In the genomic region with DNA sequence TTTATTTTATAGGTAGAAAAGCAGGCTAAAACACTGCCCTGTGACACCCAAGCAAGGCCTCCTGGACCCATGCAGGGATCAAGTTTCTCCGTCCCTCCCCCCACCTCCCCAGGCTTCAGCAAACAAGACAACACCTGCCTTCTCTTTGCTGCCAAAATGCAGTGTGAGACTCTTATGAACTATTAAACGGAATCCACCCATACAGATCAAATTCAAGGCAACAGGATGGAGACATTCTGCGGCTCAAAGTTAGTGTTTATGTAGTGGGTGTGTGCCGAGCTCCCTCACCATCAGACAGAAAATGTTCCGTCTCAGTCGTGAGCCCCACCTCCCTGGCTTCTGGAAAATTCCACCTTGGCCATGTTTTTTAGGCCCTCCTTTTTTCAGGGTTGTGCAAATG, we compare ENCODE assay signal across 12 mouse cellular contexts. TPM values are rescaled to one million over a fixed set of nuclear protein-coding genes. Genes with fewer than 3 reads are reported as not detected.
DNase-seq lines count a peak whose midpoint lies in the region; ATAC-seq and TF ChIP-seq lines count a peak whose summit lies in the region.
"Had no signal": no experiment of that assay in that cellular context is flagged by ENCODE, and none has a peak within 500 bp of the region (broad histone marks: within the 10 kb centered on the region; RNA-seq: fewer than 3 reads in every experiment).

No protein-coding gene starts in this region.

- H3K9ac ChIP-seq in stomach, embryonic 16.5 days (ENCODE audit: low read length), result no peak overlapping the region

- TF ChIP-seq CTCF in thymus, adult 2 months (IDR thresholded peaks at IDR 0.05; ENCODE audit: borderline replicate concordance, control insufficient read depth, extremely low read depth, insufficient read depth, low read length, poor library complexity), result no peak
- no peak for TF ChIP-seq CTCF in lung, adult 2 months (IDR thresholded peaks at IDR 0.05; ENCODE audit: insufficient read depth, low read length)

- no peak for ATAC-seq in CD4-positive, CD25-positive, alpha-beta regulatory T cell, adult 4 months
- ATAC-seq in stomach, embryonic 16.5 days (ENCODE audit: insufficient read depth, low FRiP score), result no peak; the same call in 1 of the 2 replicates

- H3K4me1 ChIP-seq in thymus, adult 2 months (replicated peaks; ENCODE audit: control insufficient read depth, insufficient read depth, low read length), result peaks cover 20% of the 10 kb centered on the region
- H3K4me1 ChIP-seq in lung, adult 2 months (ENCODE audit: control insufficient read depth, insufficient read depth, low read length), result peaks cover 13% of the 10 kb centered on the region
- peaks cover 20% of the 10 kb centered on the region for H3K4me1 ChIP-seq in stomach, embryonic 16.5 days (ENCODE audit: control insufficient read depth, insufficient read depth, low read length)

- H3K27ac ChIP-seq in thymus, adult 2 months (ENCODE audit: control insufficient read depth, insufficient read depth, low read length), result peak overlapping the region; percentile 2; the same call in 1 of the 2 replicates
- H3K27ac ChIP-seq in stomach, embryonic 16.5 days (ENCODE audit: low read length), result peak overlapping the region; percentile 86
- H3K27ac ChIP-seq: forebrain, embryonic 10.5 days had no signal

- H3K9me3 ChIP-seq in stomach, embryonic 16.5 days (replicated peaks; ENCODE audit: control insufficient read depth, low read length), result no peaks in the 10 kb centered on the region
- H3K9me3 ChIP-seq: forebrain, embryonic 10.5 days had no signal

- H3K27me3 ChIP-seq in thymus, adult 2 months (ENCODE audit: control insufficient read depth, insufficient read depth, low read length), result no peaks in the 10 kb centered on the region
- H3K27me3 ChIP-seq in stomach, embryonic 16.5 days (ENCODE audit: control insufficient read depth, insufficient read depth, low read length), result no peaks in the 10 kb centered on the region

- TF ChIP-seq POLR2A in thymus, adult 2 months (IDR thresholded peaks at IDR 0.05; ENCODE audit: control insufficient read depth, extremely low read depth, insufficient read depth, low read length, poor library complexity), result no peak
- no peak for TF ChIP-seq POLR2A in lung, adult 2 months (IDR thresholded peaks at IDR 0.05; ENCODE audit: borderline replicate concordance, extremely low read depth, low read depth, low read length)

- 90% methylated on average over 6 of the region's 6 CpGs for WGBS in thymus, adult 2 months
- WGBS in lung, adult 2 months, result 39% methylated on average over 6 of the region's 6 CpGs
- WGBS in stomach, embryonic 16.5 days, result 24% methylated on average over 6 of the region's 6 CpGs

- H3K36me3 ChIP-seq in thymus, adult 2 months (ENCODE audit: control insufficient read depth, insufficient read depth, low read length), result no peaks in the 10 kb centered on the region
- H3K36me3 ChIP-seq in stomach, embryonic 16.5 days (ENCODE audit: control insufficient read depth, insufficient read depth, low read length), result no peaks in the 10 kb centered on the region
- H3K36me3 ChIP-seq: forebrain, embryonic 10.5 days had no signal

- DNase-seq in CD4-positive, CD25-positive, alpha-beta regulatory T cell, adult 2 months (ENCODE audit: low read depth, low spot score), result peak; percentile 10
- no peak for DNase-seq in thymus, adult 2 months
- DNase-seq in thymus, postnatal 36 days, result no peak
- DNase-seq in lung, adult 2 months, result peak; percentile 14
- no peak for DNase-seq in T-cell, adult 2 months (ENCODE audit: low spot score)
- no peak for DNase-seq in frontal cortex, adult 2 months (ENCODE audit: extremely low spot score in 1 of 2, low spot score in 1 of 2)
- DNase-seq: heart, postnatal 14 days; liver had no signal

- 0 out of 2 replicates have a peak overlapping the region, but pooled peaks have one; percentile 6 for H3K4me2 ChIP-seq in stomach, embryonic 16.5 days (ENCODE audit: low read depth, low read length)

- H3K4me3 ChIP-seq in thymus, adult 2 months (ENCODE audit: control insufficient read depth, insufficient read depth, low read length), result no peak overlapping the region
- no peak overlapping the region for H3K4me3 ChIP-seq in lung, adult 2 months (replicated peaks; ENCODE audit: extremely low read depth, low read depth, low read length)
- H3K4me3 ChIP-seq in stomach, embryonic 16.5 days (replicated peaks; ENCODE audit: low read length), result no peak overlapping the region
- H3K4me3 ChIP-seq: forebrain, embryonic 10.5 days had no signal

RNA-seq across cellular contexts. Expression of a gene that starts 24.9 kb away (rescaled TPM):
- not detected for polyA plus RNA-seq in CD4-positive, CD25-positive, alpha-beta regulatory T cell, adult 4 months (2017; shearing (Covaris generic))
- polyA plus RNA-seq in thymus, adult 2 months (2012; rRNA removed), result 2.1 and 2.3 TPM in 2 replicates
- 74.5 and 93.5 TPM in 2 replicates for polyA plus RNA-seq in lung, adult 2 months (2012; rRNA removed)
- 19.3 and 25.1 TPM in 2 replicates for polyA plus RNA-seq in stomach, embryonic 16.5 days (2015; fragmentation: Nextera tagmentation; extraction: Ambion mirVana)
- polyA plus RNA-seq in frontal cortex, adult 2 months (2012; rRNA removed), result not detected in 2 replicates
- polyA plus RNA-seq: cortical plate, adult 2 months; forebrain, embryonic 10.5 days had no signal

RNA-seq across cellular contexts. Expression of a gene that starts 28.2 kb away (rescaled TPM):
- under 1 TPM in 1 of 2 experiments, not detected in 1; 0.62 TPM for polyA plus RNA-seq in CD4-positive, CD25-positive, alpha-beta regulatory T cell, adult 4 months (2017; shearing (Covaris generic))
- 8.9 and 9.5 TPM in 2 replicates for polyA plus RNA-seq in thymus, adult 2 months (2012; rRNA removed)
- polyA plus RNA-seq in lung, adult 2 months (2012; rRNA removed), result 8.4 and 9.1 TPM in 2 replicates
- 3.5 and 3.7 TPM in 2 replicates for polyA plus RNA-seq in stomach, embryonic 16.5 days (2015; fragmentation: Nextera tagmentation; extraction: Ambion mirVana)
- polyA plus RNA-seq in frontal cortex, adult 2 months (2012; rRNA removed), result 11.3 and 13.3 TPM in 2 replicates

RNA-seq across cellular contexts. Expression of a gene that starts 30.7 kb away (rescaled TPM):
- polyA plus RNA-seq in CD4-positive, CD25-positive, alpha-beta regulatory T cell, adult 4 months (2017; shearing (Covaris generic)), result 10 to 100 TPM; 22.5 to 44.8 TPM
- 30.2 and 30.7 TPM in 2 replicates for polyA plus RNA-seq in thymus, adult 2 months (2012; rRNA removed)
- 14.7 and 15.1 TPM in 2 replicates for polyA plus RNA-seq in lung, adult 2 months (2012; rRNA removed)
- 12.7 and 16.4 TPM in 2 replicates for polyA plus RNA-seq in stomach, embryonic 16.5 days (2015; fragmentation: Nextera tagmentation; extraction: Ambion mirVana)
- polyA plus RNA-seq in frontal cortex, adult 2 months (2012; rRNA removed), result 3.3 and 3.4 TPM in 2 replicates

Comparison
In these comparisons a context has a peak if more than half of its experiments do, and no peak if none do; other contexts are left out.
1. DNase-seq: peak in CD4-positive, CD25-positive, alpha-beta regulatory T cell, adult 2 months (single experiment) and lung, adult 2 months (single experiment); none in thymus, adult 2 months (single experiment), thymus, postnatal 36 days (0 of 2), T-cell, adult 2 months (single experiment) and frontal cortex, adult 2 months (0 of 2).